Mouse (Mus musculus) adipocyte (in vitro differentiated cells): ENCODE results near the gene Icam5.
A peak's percentile ranks its signal among the peaks of the same experiment; 100 is the strongest.

ENCODE experiments used
- DNase-seq: peaks from one replicate; pipeline ENCODE4 v3.0.0-alpha.2; 2016; ENCODE audit warnings: low spot score

Icam5 gene

GRCm38 (mm10) chr9:21014691-21015570, 16.9 kb upstream of the Icam5 start:
- DNase-seq: no peak

- DNase-seq: no peak
Observed at GRCm38 (mm10) chr9:21015571-21016130, 16.2 kb upstream of the Icam5 start, which contains the start of gene Icam1. Gene Icam1 (plus strand): TSS chr9:21015985.

GRCm38 (mm10) chr9:21016331-21017176, 15.3 kb upstream of the Icam5 start:
- no peak for DNase-seq

- no peak for DNase-seq
Observed at GRCm38 (mm10) chr9:21017177-21017575, 14.7 kb upstream of the Icam5 start.

GRCm38 (mm10) chr9:21018600-21018999, 13.3 kb upstream of the Icam5 start:
- DNase-seq: no peak

- no peak for DNase-seq
Observed at GRCm38 (mm10) chr9:21021363-21021762, 10.5 kb upstream of the Icam5 start.

- peak; percentile 23 for DNase-seq
Observed at GRCm38 (mm10) chr9:21022288-21022687, 9.6 kb upstream of the Icam5 start.

GRCm38 (mm10) chr9:21022726-21023125, 9.1 kb upstream of the Icam5 start:
- no peak for DNase-seq

GRCm38 (mm10) chr9:21025258-21025810, 6.5 kb upstream of the Icam5 start:
- DNase-seq: no peak

- DNase-seq: no peak
Observed at GRCm38 (mm10) chr9:21026849-21027248, 5.0 kb upstream of the Icam5 start.

- DNase-seq: no peak
Observed at GRCm38 (mm10) chr9:21027774-21028290, 4.0 kb upstream of the Icam5 start.

- no peak for DNase-seq
Observed at GRCm38 (mm10) chr9:21028560-21029110, 3.2 kb upstream of the Icam5 start.

- no peak for DNase-seq
Observed at GRCm38 (mm10) chr9:21029291-21030054, 2.4 kb upstream of the Icam5 start, which contains the start of gene Icam4. Gene Icam4 (plus strand): TSS chr9:21029373.

- no peak for DNase-seq
Observed at GRCm38 (mm10) chr9:21030055-21030600, 1.7 kb upstream of the Icam5 start.

- DNase-seq: peak; percentile 89
Observed at GRCm38 (mm10) chr9:21030781-21031250, 1.1 kb upstream of the Icam5 start.

GRCm38 (mm10) chr9:21031251-21031895, 500 bp upstream of the Icam5 start:
- DNase-seq: no peak

GRCm38 (mm10) chr9:21032491-21032890, 618 bp downstream of the Icam5 start:
- DNase-seq: no peak

- DNase-seq: peak; percentile 75
Observed at GRCm38 (mm10) chr9:21033136-21033535, 1.3 kb downstream of the Icam5 start.

- DNase-seq: no peak
Observed at GRCm38 (mm10) chr9:21034481-21035085, 2.7 kb downstream of the Icam5 start.
